Mouse (Mus musculus): ENCODE measurements around the gene Gm14180. TPM values are rescaled to one million over a fixed set of nuclear protein-coding genes. Genes with fewer than 3 reads are reported as not detected.

Gm14180 gene
- polyA plus RNA-seq, 1 experiment: not detected

Other genes with a start within 250 kb of the Gm14180 start
- gene Krt23, start 241.2 kb downstream of the Gm14180 start, polyA plus RNA-seq (2012; ENCODE audit: insufficient read depth, insufficient read length, low replicate concordance, missing spikeins): not detected in 2 replicates
- gene Krt39, start 213.0 kb downstream of the Gm14180 start, polyA plus RNA-seq (2012; ENCODE audit: insufficient read depth, insufficient read length, low replicate concordance, missing spikeins): not detected in 2 replicates
- gene Krt40, start 191.1 kb downstream of the Gm14180 start, polyA plus RNA-seq (2012; ENCODE audit: insufficient read depth, insufficient read length, low replicate concordance, missing spikeins): not detected in 2 replicates
- not detected in 2 replicates for gene Krtap3-3, start 183.4 kb downstream of the Gm14180 start, polyA plus RNA-seq (2012; ENCODE audit: insufficient read depth, insufficient read length, low replicate concordance, missing spikeins)
- gene Krtap3-2, start 177.4 kb downstream of the Gm14180 start, polyA plus RNA-seq (2012; ENCODE audit: insufficient read depth, insufficient read length, low replicate concordance, missing spikeins): not detected in 2 replicates
- not detected in 2 replicates for gene Gm11939, start 174.8 kb downstream of the Gm14180 start, polyA plus RNA-seq (2012; ENCODE audit: insufficient read depth, insufficient read length, low replicate concordance, missing spikeins)
- not detected in 2 replicates for gene Krtap3-1, start 167.7 kb downstream of the Gm14180 start, polyA plus RNA-seq (2012; ENCODE audit: insufficient read depth, insufficient read length, low replicate concordance, missing spikeins)
- gene Krtap1-5, start 153.3 kb downstream of the Gm14180 start, polyA plus RNA-seq (2012; ENCODE audit: insufficient read depth, insufficient read length, low replicate concordance, missing spikeins): not detected in 2 replicates
- not detected in 2 replicates for gene Krtap1-4, start 150.6 kb downstream of the Gm14180 start, polyA plus RNA-seq (2012; ENCODE audit: insufficient read depth, insufficient read length, low replicate concordance, missing spikeins)
- not detected in 2 replicates for gene Krtap1-3, start 143.0 kb downstream of the Gm14180 start, polyA plus RNA-seq (2012; ENCODE audit: insufficient read depth, insufficient read length, low replicate concordance, missing spikeins)
- not detected in 2 replicates for gene Krtap9-3, start 136.2 kb downstream of the Gm14180 start, polyA plus RNA-seq (2012; ENCODE audit: insufficient read depth, insufficient read length, low replicate concordance, missing spikeins)
- not detected in 2 replicates for gene Gm11938, start 131.0 kb downstream of the Gm14180 start, polyA plus RNA-seq (2012; ENCODE audit: insufficient read depth, insufficient read length, low replicate concordance, missing spikeins)
- not detected in 2 replicates for gene Gm11937, start 124.1 kb downstream of the Gm14180 start, polyA plus RNA-seq (2012; ENCODE audit: insufficient read depth, insufficient read length, low replicate concordance, missing spikeins)
- gene Krtap2-4, start 119.4 kb downstream of the Gm14180 start, polyA plus RNA-seq (2012; ENCODE audit: insufficient read depth, insufficient read length, low replicate concordance, missing spikeins): not detected in 2 replicates
- not detected in 2 replicates for gene Gm11562, start 113.9 kb downstream of the Gm14180 start, polyA plus RNA-seq (2012; ENCODE audit: insufficient read depth, insufficient read length, low replicate concordance, missing spikeins)
- not detected in 2 replicates for gene Krtap4-1, start 106.1 kb downstream of the Gm14180 start, polyA plus RNA-seq (2012; ENCODE audit: insufficient read depth, insufficient read length, low replicate concordance, missing spikeins)
- gene Krtap4-2, start 99.2 kb downstream of the Gm14180 start, polyA plus RNA-seq (2012; ENCODE audit: insufficient read depth, insufficient read length, low replicate concordance, missing spikeins): not detected in 2 replicates
- not detected in 2 replicates for gene Krtap4-7, start 90.2 kb downstream of the Gm14180 start, polyA plus RNA-seq (2012; ENCODE audit: insufficient read depth, insufficient read length, low replicate concordance, missing spikeins)
- gene Gm11555, start 84.1 kb downstream of the Gm14180 start, polyA plus RNA-seq (2012; ENCODE audit: insufficient read depth, insufficient read length, low replicate concordance, missing spikeins): not detected in 2 replicates
- gene Gm11563, start 75.3 kb downstream of the Gm14180 start, polyA plus RNA-seq (2012; ENCODE audit: insufficient read depth, insufficient read length, low replicate concordance, missing spikeins): not detected in 2 replicates
- gene Krtap4-6, start 68.3 kb downstream of the Gm14180 start, polyA plus RNA-seq (2012; ENCODE audit: insufficient read depth, insufficient read length, low replicate concordance, missing spikeins): not detected in 2 replicates
- gene Gm14190, start 43.5 kb downstream of the Gm14180 start, polyA plus RNA-seq (2012; ENCODE audit: insufficient read depth, insufficient read length, low replicate concordance, missing spikeins): not detected in 2 replicates
- gene Gm11595, start 38.6 kb upstream of the Gm14180 start, polyA plus RNA-seq (2012; ENCODE audit: insufficient read depth, insufficient read length, low replicate concordance, missing spikeins): not detected in 2 replicates
- not detected in 2 replicates for gene Krtap4-8, start 46.4 kb upstream of the Gm14180 start, polyA plus RNA-seq (2012; ENCODE audit: insufficient read depth, insufficient read length, low replicate concordance, missing spikeins)
- gene Krtap4-9, start 50.9 kb upstream of the Gm14180 start, polyA plus RNA-seq (2012; ENCODE audit: insufficient read depth, insufficient read length, low replicate concordance, missing spikeins): not detected in 2 replicates
- not detected in 2 replicates for gene Gm11596, start 59.2 kb upstream of the Gm14180 start, polyA plus RNA-seq (2012; ENCODE audit: insufficient read depth, insufficient read length, low replicate concordance, missing spikeins)
- gene Gm11569, start 64.6 kb upstream of the Gm14180 start, polyA plus RNA-seq (2012; ENCODE audit: insufficient read depth, insufficient read length, low replicate concordance, missing spikeins): not detected in 2 replicates
- not detected in 2 replicates for gene Gm11554, start 70.2 kb upstream of the Gm14180 start, polyA plus RNA-seq (2012; ENCODE audit: insufficient read depth, insufficient read length, low replicate concordance, missing spikeins)
- not detected in 2 replicates for gene Krtap4-13, start 75.6 kb upstream of the Gm14180 start, polyA plus RNA-seq (2012; ENCODE audit: insufficient read depth, insufficient read length, low replicate concordance, missing spikeins)
- not detected in 2 replicates for gene Gm11564, start 81.4 kb upstream of the Gm14180 start, polyA plus RNA-seq (2012; ENCODE audit: insufficient read depth, insufficient read length, low replicate concordance, missing spikeins)
- not detected in 2 replicates for gene 2300003K06Rik, start 103.8 kb upstream of the Gm14180 start, polyA plus RNA-seq (2012; ENCODE audit: insufficient read depth, insufficient read length, low replicate concordance, missing spikeins)
- gene Krtap4-16, start 117.3 kb upstream of the Gm14180 start, polyA plus RNA-seq (2012; ENCODE audit: insufficient read depth, insufficient read length, low replicate concordance, missing spikeins): not detected in 2 replicates
- not detected in 2 replicates for gene Gm11568, start 123.6 kb upstream of the Gm14180 start, polyA plus RNA-seq (2012; ENCODE audit: insufficient read depth, insufficient read length, low replicate concordance, missing spikeins)
- not detected in 2 replicates for gene Gm11559, start 130.2 kb upstream of the Gm14180 start, polyA plus RNA-seq (2012; ENCODE audit: insufficient read depth, insufficient read length, low replicate concordance, missing spikeins)
- not detected in 2 replicates for gene Krtap9-1, start 139.1 kb upstream of the Gm14180 start, polyA plus RNA-seq (2012; ENCODE audit: insufficient read depth, insufficient read length, low replicate concordance, missing spikeins)
- gene Gm11567, start 144.9 kb upstream of the Gm14180 start, polyA plus RNA-seq (2012; ENCODE audit: insufficient read depth, insufficient read length, low replicate concordance, missing spikeins): not detected in 2 replicates
- not detected in 2 replicates for gene Krtap31-1, start 173.6 kb upstream of the Gm14180 start, polyA plus RNA-seq (2012; ENCODE audit: insufficient read depth, insufficient read length, low replicate concordance, missing spikeins)
- gene Gm11565, start 180.5 kb upstream of the Gm14180 start, polyA plus RNA-seq (2012; ENCODE audit: insufficient read depth, insufficient read length, low replicate concordance, missing spikeins): not detected in 2 replicates
- not detected in 2 replicates for gene Krtap31-2, start 202.0 kb upstream of the Gm14180 start, polyA plus RNA-seq (2012; ENCODE audit: insufficient read depth, insufficient read length, low replicate concordance, missing spikeins)
- not detected in 2 replicates for gene Krtap9-5, start 214.2 kb upstream of the Gm14180 start, polyA plus RNA-seq (2012; ENCODE audit: insufficient read depth, insufficient read length, low replicate concordance, missing spikeins)
- gene Krtap29-1, start 244.8 kb upstream of the Gm14180 start, polyA plus RNA-seq (2012; ENCODE audit: insufficient read depth, insufficient read length, low replicate concordance, missing spikeins): not detected in 2 replicates